15 mouse cellular contexts compared by ENCODE assay signal in the genomic region with DNA sequence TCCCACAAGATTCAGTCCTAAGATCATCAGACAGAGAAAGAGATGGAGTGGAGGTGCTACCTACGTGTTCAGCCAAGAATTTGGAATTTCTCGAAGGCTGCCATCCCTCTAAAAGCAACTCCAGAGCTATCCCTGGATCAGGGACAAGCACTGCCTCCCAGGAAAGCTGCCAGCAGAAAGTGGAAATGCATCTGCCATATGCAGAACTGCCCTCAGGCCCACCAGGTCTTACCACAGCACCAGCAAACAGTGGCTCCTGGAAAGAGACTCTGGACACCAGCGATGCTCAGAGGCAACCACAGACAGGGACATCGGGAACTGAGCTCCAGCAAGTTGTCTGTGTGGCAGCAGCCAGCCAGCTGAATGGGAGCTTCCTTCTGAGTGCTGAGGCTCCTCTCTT. TPM values are rescaled to one million over a fixed set of nuclear protein-coding genes. Genes with fewer than 3 reads are reported as not detected.
DNase-seq lines count a peak whose midpoint lies in the region.
"Had no signal": no experiment of that assay in that cellular context is flagged by ENCODE, and none has a peak within 500 bp of the region (broad histone marks: within the 10 kb centered on the region; RNA-seq: fewer than 3 reads in every experiment).

No protein-coding gene starts in this region.

- intact Hi-C loops in gastrocnemius, postnatal 14 days (cut with DNase I; ENCODE audit: low total_unique reads) = no loop called here

- DNase-seq in cerebellum, postnatal 10 days = peak; percentile 49 to 58
- no peak for DNase-seq in cerebellum, adult 11 months
- peak; percentile 54 for DNase-seq in gastrocnemius, adult 18-20 months (ENCODE audit: low spot score)
- no peak for DNase-seq in gastrocnemius, adult 8-10 months (ENCODE audit: low spot score in 2 of 2)
- peak; percentile 38 for DNase-seq in gastrocnemius, postnatal 10 days
- DNase-seq in gastrocnemius, postnatal 4 days (ENCODE audit: low spot score in 2 of 2) = no peak
- DNase-seq in gastrocnemius, postnatal 14 days = peak; percentile 35
- no peak for DNase-seq in adrenal gland, postnatal 25 days
- DNase-seq: adrenal gland, adult 8-10 months; B cell, adult 2 months; cerebellum, adult 11-12 months; cerebellum, adult 2 months; cerebellum, adult 9-10 months; cerebellum, postnatal 36 days; embryo, embryonic 11 days had no signal

RNA-seq across cellular contexts. Expression of a gene that starts 45.1 kb away (rescaled TPM):
- 100 to 1,000 TPM; 414 to 460 TPM for total RNA-seq in gastrocnemius, adult 18-20 months (2021)
- 100 to 1,000 TPM; 458 to 672 (median 534) TPM for total RNA-seq in gastrocnemius, adult 8-10 months (2022)
- 100 to 1,000 TPM; 187 to 199 TPM for total RNA-seq in gastrocnemius, postnatal 10 days (2021)
- total RNA-seq in gastrocnemius, postnatal 4 days (2021) = 100 to 1,000 TPM; 171 to 202 TPM
- total RNA-seq in gastrocnemius, postnatal 14 days (2021) = 100 to 1,000 TPM; 227 to 381 TPM
- total RNA-seq in adrenal gland, postnatal 25 days (2021) = 40.0 and 46.6 TPM in 2 replicates

RNA-seq across cellular contexts. Expression of a gene that starts 49.4 kb away (rescaled TPM):
- total RNA-seq in gastrocnemius, adult 18-20 months (2021) = 10 to 100 TPM; 28.4 to 29.0 TPM
- total RNA-seq in gastrocnemius, adult 8-10 months (2022) = 10 to 100 TPM; 29.8 to 34.9 (median 31.1) TPM
- 10 to 100 TPM; 36.7 to 39.1 TPM for total RNA-seq in gastrocnemius, postnatal 10 days (2021)
- total RNA-seq in gastrocnemius, postnatal 4 days (2021) = 10 to 100 TPM; 50.4 to 56.2 TPM
- 10 to 100 TPM; 30.3 to 30.6 TPM for total RNA-seq in gastrocnemius, postnatal 14 days (2021)
- total RNA-seq in adrenal gland, postnatal 25 days (2021) = 61.8 and 91.4 TPM in 2 replicates

Comparison
In these comparisons a context has a peak if more than half of its experiments do, and no peak if none do; other contexts are left out.
1. DNase-seq: peak in cerebellum, postnatal 10 days (2 of 2), gastrocnemius, adult 18-20 months (single experiment), gastrocnemius, postnatal 10 days (single experiment) and gastrocnemius, postnatal 14 days (single experiment); none in cerebellum, adult 11 months (single experiment), gastrocnemius, adult 8-10 months (0 of 2), gastrocnemius, postnatal 4 days (0 of 2) and adrenal gland, postnatal 25 days (single experiment).